Mouse (Mus musculus) liver, embryonic 14.5 days (tissue): ENCODE data around the gene Cdk5rap3. TPM values are rescaled to one million over a fixed set of nuclear protein-coding genes. Genes with fewer than 3 reads are reported as not detected.

ENCODE experiments used
- ATAC-seq: fragments of 200-750 bp; cut with Nextera tagmentation; 2 replicates; pipeline ENCODE4 v1.8.0; 2017; ENCODE audit warnings: moderate number of reproducible peaks, mild to moderate bottlenecking, moderate library complexity; ENCODE audit not compliant: insufficient read depth
- DNase-seq, 3 experiments: peaks; one replicate each; pipeline ENCODE4 v3.0.0-alpha.2; 2012 to 2013; ENCODE audit warnings: low read depth in 3 of 3, low spot score in 3 of 3
- H3K27ac ChIP-seq: fragments of 300-500 bp; sonication (generic); 2 replicates; pipeline ENCODE4 v1.5.1; 2014; ENCODE audit warnings: moderate library complexity, mild to moderate bottlenecking, control low read depth, inconsistent platforms
- H3K27me3 ChIP-seq: fragments of 300-500 bp; sonication (generic); 2 replicates; pipeline ENCODE4 v1.6.1; 2014; ENCODE audit warnings: mild to moderate bottlenecking, low read length, moderate library complexity; ENCODE audit not compliant: control insufficient read depth, insufficient read depth
- H3K36me3 ChIP-seq: fragments of 300-500 bp; sonication (generic); replicated peaks from 2 replicates; pipeline ENCODE4 v1.6.1; 2014; ENCODE audit warnings: low read depth; ENCODE audit not compliant: control insufficient read depth, insufficient read depth
- H3K4me1 ChIP-seq, 2 experiments: fragments of 200-500 bp in 1 of 2; fragments of 300-500 bp in 1 of 2; sonication (generic) in 1 of 2; replicated peaks; 2 replicates each; pipeline ENCODE4 v1.6.1; 2012 to 2014; ENCODE audit warnings: antibody characterized with exemption in 1 of 2, inconsistent platforms in 1 of 2, low read length in 1 of 2; ENCODE audit not compliant: control insufficient read depth in 2 of 2, insufficient read depth in 2 of 2
- H3K4me2 ChIP-seq: fragments of 300-500 bp; sonication (generic); 2 replicates; pipeline ENCODE4 v1.6.1; 2014; ENCODE audit warnings: low read depth, mild to moderate bottlenecking, control low read depth, moderate library complexity
- H3K4me3 ChIP-seq, 2 experiments: fragments of 200-500 bp in 1 of 2; fragments of 300-500 bp in 1 of 2; sonication (generic) in 1 of 2; 2 replicates each; pipeline ENCODE4 v1.5.1; 2012 to 2014; ENCODE audit warnings: low read depth in 2 of 2, low read length in 2 of 2, mild to moderate bottlenecking in 2 of 2, control low read depth in 1 of 2, inconsistent platforms in 1 of 2, moderate library complexity in 1 of 2; ENCODE audit not compliant: insufficient read depth in 1 of 2
- H3K9ac ChIP-seq: fragments of 300-500 bp; sonication (generic); replicated peaks from 2 replicates; pipeline ENCODE4 v1.6.1; 2014; ENCODE audit warnings: mild to moderate bottlenecking, control low read depth, moderate library complexity
- H3K9me3 ChIP-seq: fragments of 300-500 bp; sonication (generic); 2 replicates; pipeline ENCODE4 v1.6.1; 2016; ENCODE audit warnings: low read length, mixed read lengths; ENCODE audit not compliant: control insufficient read depth
- CTCF ChIP-seq: IDR thresholded peaks from 2 replicates; pipeline ENCODE4 v1.5.1; 2016; ENCODE audit warnings: antibody characterized with exemption, low read depth, control low read depth
- EP300 ChIP-seq: IDR thresholded peaks from 2 replicates; pipeline ENCODE4 v1.6.1; 2016; ENCODE audit warnings: antibody characterized with exemption, low read depth
- WGBS: fragments of 180-500 bp; shearing (Covaris S2); extraction: QIAGEN DNeasy Blood & Tissue Kit; methylation state at CpG from one replicate; pipeline ENCODE4 v1.1.7; 2014; ENCODE audit not compliant: insufficient replicate concordance; 5-methylcytosine and 5-hydroxymethylcytosine counted together
- polyA plus RNA-seq, 2 experiments: library from polyadenylated mRNA; depleted of rRNA in 1 of 2; stranded (reverse) in 1 of 2; unstranded in 1 of 2; fragments of >200 nt; fragmentation: Nextera tagmentation in 1 of 2; extraction: Ambion mirVana in 1 of 2; gene quantifications; 2 replicates each; pipeline versions ENCODE4 v1.2.1 to v1.2.3; 2012 to 2014

Cdk5rap3 gene
- polyA plus RNA-seq, 2 experiments = 20.1 to 34.1 TPM

DNA sequence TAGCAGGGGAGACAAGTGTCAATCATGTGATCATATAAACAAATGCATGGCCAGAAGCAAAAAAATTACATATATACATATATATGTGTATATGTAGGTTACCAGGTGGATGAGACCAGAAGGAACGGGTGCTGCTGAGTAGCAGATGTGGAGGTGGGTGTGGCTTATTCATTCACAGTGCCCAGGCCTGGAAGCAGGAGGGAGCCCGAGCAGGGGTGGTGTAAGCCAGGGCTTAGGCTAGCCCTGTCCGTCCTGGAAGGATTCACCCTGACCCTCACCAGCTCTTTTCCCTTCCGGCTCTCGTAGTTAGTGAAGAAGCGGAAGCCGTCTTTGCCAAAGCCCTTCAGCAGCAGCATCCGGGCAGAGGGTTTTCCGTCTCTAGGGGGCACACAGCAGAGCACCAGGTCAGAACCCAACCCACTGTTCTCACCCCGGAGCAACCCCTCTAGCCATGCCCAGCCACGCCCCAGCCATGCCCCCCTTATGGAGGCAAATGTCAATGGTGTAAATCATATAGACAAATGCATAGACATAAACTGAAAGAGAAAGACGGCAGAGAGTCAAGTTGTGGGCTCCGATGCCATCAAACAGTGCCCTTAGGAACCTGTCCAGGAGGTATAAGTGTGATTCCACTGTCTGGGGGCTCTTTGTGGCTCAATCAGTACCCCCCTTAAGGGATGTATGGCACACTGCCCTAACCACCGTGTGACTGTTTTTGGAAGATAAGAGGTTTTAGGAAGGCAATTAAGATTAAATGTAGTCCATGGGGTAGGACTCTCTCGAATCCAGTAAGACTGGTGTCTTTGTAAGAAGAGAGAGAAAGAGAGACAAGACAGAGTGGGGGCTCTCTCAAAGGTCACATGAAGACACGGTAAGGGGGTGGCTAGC is 24.5 kb upstream of the Cdk5rap3 start:
- Histone ChIP-seq H3K27ac (peak overlapping the region; percentile 100), H3K36me3 (peaks cover 66% of the 10 kb centered on the region), H3K27me3 (no peaks in the 10 kb centered on the region), H3K4me1 (peaks cover 51 to 60% of the 10 kb centered on the region in 2 experiments), H3K9ac (peak overlapping the region; percentile 99), H3K4me3 (peak overlapping the region; percentile 85 to 95), H3K4me2 (peak overlapping the region; percentile 70), H3K9me3 (no peaks in the 10 kb centered on the region)
- TF ChIP-seq EP300 (peak; percentile 84), CTCF (peak; percentile 16; the same call in 1 of the 2 replicates)
- peak; percentile 78 for DNase-seq
- WGBS = 43% methylated on average over 16 of the region's 16 CpGs
- ATAC-seq = peak; percentile 14

DNA sequence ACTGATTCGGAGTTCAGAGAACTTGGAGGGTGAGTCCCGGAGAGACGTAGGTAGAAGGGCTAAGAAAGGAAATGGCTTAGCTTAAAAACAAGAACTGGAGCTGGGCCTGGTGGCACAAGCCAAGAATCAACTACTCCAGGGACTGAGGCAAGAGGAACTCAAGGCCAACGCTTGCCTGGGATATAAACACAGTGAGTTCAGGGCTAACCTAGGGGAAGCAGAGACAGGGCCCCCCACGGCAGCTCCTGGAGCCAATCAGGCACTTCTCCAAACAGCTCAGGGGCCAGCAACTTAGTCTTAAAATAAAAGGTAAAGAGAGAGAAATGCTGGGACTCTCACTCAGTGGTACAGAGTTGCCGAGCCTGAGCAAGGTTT is 22.1 kb upstream of the Cdk5rap3 start:
- peaks cover 56 to 76% of the 10 kb centered on the region in 2 experiments for H3K4me1 ChIP-seq
- DNase-seq (no peak), ATAC-seq (no peak)
- peak overlapping the region; percentile 100 for H3K27ac ChIP-seq
- WGBS = 81% methylated on average over 6 of the region's 6 CpGs
- H3K4me2 ChIP-seq = peak overlapping the region; percentile 70
- H3K27me3 ChIP-seq = no peaks in the 10 kb centered on the region
- no peaks in the 10 kb centered on the region for H3K9me3 ChIP-seq
- peaks cover 65% of the 10 kb centered on the region for H3K36me3 ChIP-seq
- peak overlapping the region in 1 of 2 experiments; percentile 95; a peak in 2 of 4 replicates for H3K4me3 ChIP-seq
- TF ChIP-seq EP300 (no peak), CTCF (no peak)
- peak overlapping the region; percentile 99 for H3K9ac ChIP-seq

DNA sequence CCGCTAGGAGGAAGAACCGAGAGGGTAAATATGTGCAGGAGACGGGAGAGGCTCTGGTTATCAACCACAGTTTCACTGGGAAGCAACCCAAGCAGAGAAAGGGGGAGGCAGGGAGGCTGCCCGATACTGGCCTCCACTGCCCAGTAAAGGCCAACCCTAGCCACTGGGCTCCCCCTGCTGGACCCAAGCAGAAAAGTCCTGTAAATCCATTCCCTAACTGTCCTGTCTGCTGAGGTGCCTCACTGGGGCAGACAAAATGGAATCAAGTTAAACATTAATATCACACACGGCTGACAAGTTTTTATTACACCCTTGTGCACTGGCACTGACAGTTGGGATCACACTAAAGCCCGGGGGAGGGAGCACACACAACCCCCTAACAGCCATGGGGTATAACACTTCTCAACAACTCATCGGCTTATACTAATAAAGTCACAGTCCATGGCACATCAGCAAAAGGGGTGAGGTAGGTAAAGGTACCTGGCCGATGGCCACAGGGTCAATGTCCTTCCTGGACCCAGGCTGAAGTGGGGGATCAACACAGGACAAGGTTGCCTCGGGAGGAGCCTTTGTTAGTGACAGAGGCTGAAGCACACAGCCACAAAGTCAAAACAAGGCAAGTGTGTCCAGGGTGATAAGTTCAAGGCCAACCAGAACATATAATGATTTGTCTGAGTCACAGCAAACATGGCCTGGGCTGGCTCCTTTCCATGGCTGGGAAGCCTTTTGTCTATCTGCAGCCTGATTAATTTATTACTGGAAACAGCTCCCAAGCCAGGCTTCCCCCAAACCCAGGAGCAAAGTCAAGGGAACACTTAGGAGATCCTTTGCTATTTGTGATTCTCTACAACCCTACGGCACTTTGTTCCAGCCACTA is 21.5 kb upstream of the Cdk5rap3 start:
- Histone ChIP-seq H3K36me3 (peaks cover 65% of the 10 kb centered on the region), H3K9ac (peak overlapping the region; percentile 99), H3K4me2 (peak overlapping the region; percentile 70), H3K4me3 (peak overlapping the region; percentile 2 to 95; a peak in 3 of 4 replicates), H3K9me3 (no peaks in the 10 kb centered on the region), H3K27me3 (no peaks in the 10 kb centered on the region), H3K27ac (peak overlapping the region; percentile 100), H3K4me1 (peaks cover 62 to 79% of the 10 kb centered on the region in 2 experiments)
- no peak for DNase-seq
- TF ChIP-seq EP300 = peak; percentile 35; the same call in 1 of the 2 replicates
- peak; percentile 94 for TF ChIP-seq CTCF
- peak; percentile 16; the same call in 1 of the 2 replicates for ATAC-seq
- 49% methylated on average over 10 of the region's 10 CpGs for WGBS

DNA sequence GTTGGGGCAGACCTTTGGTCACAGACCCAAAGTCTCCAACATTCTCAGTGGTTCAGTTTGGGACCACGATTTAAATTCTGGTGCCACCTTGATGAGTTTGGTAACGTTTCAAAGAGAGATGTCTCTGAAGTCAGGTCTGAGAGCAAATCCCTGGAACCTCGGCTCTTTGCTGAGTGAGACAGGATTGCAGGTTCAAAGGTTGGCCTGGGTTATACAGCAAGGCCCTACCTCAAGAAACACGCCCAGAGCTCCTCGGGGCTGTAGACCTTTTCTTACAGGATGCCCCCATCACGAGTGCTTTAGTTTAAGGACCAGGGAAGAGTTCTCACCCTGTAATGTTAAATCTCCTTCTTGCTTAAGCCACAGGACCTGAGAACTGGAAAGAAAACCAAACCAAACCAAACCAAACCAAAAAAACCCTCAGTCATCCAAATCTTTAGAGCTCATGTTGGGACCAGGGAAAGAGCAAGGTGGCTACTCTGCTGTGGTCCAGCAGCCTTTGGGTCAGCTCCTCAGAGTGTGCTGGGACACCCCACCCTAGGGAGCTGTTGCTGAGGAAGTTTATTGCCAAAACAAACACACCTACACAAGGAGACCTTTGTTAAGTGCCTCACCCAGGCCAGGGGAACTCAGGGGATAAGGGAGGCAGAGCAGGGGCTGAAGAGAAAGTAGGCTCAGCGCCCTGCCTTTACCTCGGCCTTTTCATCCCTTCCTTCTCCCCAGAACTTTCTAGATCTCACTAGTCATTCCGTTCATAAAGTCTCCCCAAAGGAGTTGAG is 19.8 kb upstream of the Cdk5rap3 start:
- H3K9me3 ChIP-seq = no peaks in the 10 kb centered on the region
- TF ChIP-seq EP300 (no peak), CTCF (no peak)
- no peak overlapping the region for H3K4me3 ChIP-seq
- no peak overlapping the region for H3K9ac ChIP-seq
- peaks cover 51% of the 10 kb centered on the region for H3K36me3 ChIP-seq
- DNase-seq (no peak), ATAC-seq (no peak)
- peaks cover 71 to 78% of the 10 kb centered on the region in 2 experiments for H3K4me1 ChIP-seq
- H3K4me2 ChIP-seq = 0 out of 2 replicates have a peak overlapping the region, but pooled peaks have one; percentile 54
- no peaks in the 10 kb centered on the region for H3K27me3 ChIP-seq
- peak overlapping the region; percentile 100 for H3K27ac ChIP-seq
- WGBS = 82% methylated on average over 9 of the region's 9 CpGs
